Mouse (Mus musculus): ENCODE measurements around the gene Rhbdl1. TPM values are rescaled to one million over a fixed set of nuclear protein-coding genes. Genes with fewer than 3 reads are reported as not detected.

Gene Rhbdl1
- polyA plus RNA-seq, 1 experiment from 2014 or later, result 1.4 TPM

- H3K36me3 ChIP-seq (ENCODE audit: control insufficient read depth, insufficient read depth), result no peaks in the 10 kb centered on the region
- H3K4me1 ChIP-seq (replicated peaks; ENCODE audit: control insufficient read depth, insufficient read depth, low read length), result peaks cover 18% of the 10 kb centered on the region; the same call in 1 of the 2 replicates
- no peak for TF ChIP-seq CTCF (IDR thresholded peaks at IDR 0.05; ENCODE audit: low read depth)
- WGBS, result 1% methylated on average over 34 of the region's 35 CpGs
- no peaks in the 10 kb centered on the region; the same call in 1 of the 2 replicates for H3K27me3 ChIP-seq (replicated peaks; ENCODE audit: control insufficient read depth, insufficient read depth, low read length)
- no peaks in the 10 kb centered on the region for H3K9me3 ChIP-seq (ENCODE audit: control insufficient read depth)
- ATAC-seq, result peak; percentile 56
- no peak within 1 kb of the TSS for H3K27ac ChIP-seq (ENCODE audit: low read depth, low read length)
- H3K4me2 ChIP-seq (replicated peaks; ENCODE audit: low read depth), result peak within 1 kb of the TSS; percentile 93
- peak within 1 kb of the TSS; percentile 81 for H3K4me3 ChIP-seq (ENCODE audit: low read depth, low read length)
- peak within 1 kb of the TSS; percentile 40; the same call in 1 of the 2 replicates for H3K9ac ChIP-seq (ENCODE audit: low read depth, low read length)
These were observed 40.1 kb downstream of the Rhbdl1 start, which contains the start of gene Metrn for GRCm38 (mm10) chr17:25796951-25797369. Gene Metrn, minus strand, starts transcription at chr17:25797136.

GRCm38 (mm10) chr17:25796211-25796771 is 40.8 kb downstream of the Rhbdl1 start:
- H3K4me2 ChIP-seq (replicated peaks; ENCODE audit: low read depth), result peak overlapping the region; percentile 93
- H3K9ac ChIP-seq (ENCODE audit: low read depth, low read length), result peak overlapping the region; percentile 40; the same call in 1 of the 2 replicates
- no peaks in the 10 kb centered on the region for H3K27me3 ChIP-seq (replicated peaks; ENCODE audit: control insufficient read depth, insufficient read depth, low read length)
- TF ChIP-seq CTCF (IDR thresholded peaks at IDR 0.05; ENCODE audit: low read depth), result no peak; the same call in 1 of the 2 replicates
- H3K36me3 ChIP-seq (ENCODE audit: control insufficient read depth, insufficient read depth), result no peaks in the 10 kb centered on the region
- no peak for ATAC-seq
- peak overlapping the region; percentile 81 for H3K4me3 ChIP-seq (ENCODE audit: low read depth, low read length)
- H3K4me1 ChIP-seq (replicated peaks; ENCODE audit: control insufficient read depth, insufficient read depth, low read length), result peaks cover 21% of the 10 kb centered on the region; the same call in 1 of the 2 replicates
- WGBS, result 6% methylated on average over 37 of the region's 37 CpGs
- no peaks in the 10 kb centered on the region for H3K9me3 ChIP-seq (ENCODE audit: control insufficient read depth)
- H3K27ac ChIP-seq (ENCODE audit: low read depth, low read length), result no peak overlapping the region

GRCm38 (mm10) chr17:25795609-25796092 is 41.4 kb downstream of the Rhbdl1 start, which contains the start of gene AC134908.4:
Gene AC134908.4, minus strand, starts transcription at chr17:25795659.
- 48% methylated on average over 6 of the region's 6 CpGs for WGBS
- Histone ChIP-seq H3K4me3 (ENCODE audit: low read depth, low read length) (peak within 1 kb of the TSS; percentile 81), H3K27ac (ENCODE audit: low read depth, low read length) (no peak within 1 kb of the TSS; the same call in 1 of the 2 replicates), H3K36me3 (ENCODE audit: control insufficient read depth, insufficient read depth) (no peaks in the 10 kb centered on the region), H3K4me1 (replicated peaks; ENCODE audit: control insufficient read depth, insufficient read depth, low read length) (peaks cover 22% of the 10 kb centered on the region; the same call in 1 of the 2 replicates), H3K9me3 (ENCODE audit: control insufficient read depth) (no peaks in the 10 kb centered on the region), H3K9ac (ENCODE audit: low read depth, low read length) (peak within 1 kb of the TSS; percentile 40; the same call in 1 of the 2 replicates), H3K4me2 (replicated peaks; ENCODE audit: low read depth) (peak within 1 kb of the TSS; percentile 93), H3K27me3 (replicated peaks; ENCODE audit: control insufficient read depth, insufficient read depth, low read length) (no peaks in the 10 kb centered on the region)
- ATAC-seq, result no peak
- TF ChIP-seq CTCF (IDR thresholded peaks at IDR 0.05; ENCODE audit: low read depth), result no peak

GRCm38 (mm10) chr17:25794998-25795397 is 42.1 kb downstream of the Rhbdl1 start:
- 0 out of 2 replicates have a peak, but pooled peaks cover under 1% of the 10 kb centered on the region for H3K36me3 ChIP-seq (ENCODE audit: control insufficient read depth, insufficient read depth)
- no peaks in the 10 kb centered on the region for H3K27me3 ChIP-seq (replicated peaks; ENCODE audit: control insufficient read depth, insufficient read depth, low read length)
- 91% methylated on average over 17 of the region's 17 CpGs for WGBS
- no peak overlapping the region for H3K4me2 ChIP-seq (replicated peaks; ENCODE audit: low read depth)
- H3K27ac ChIP-seq (ENCODE audit: low read depth, low read length), result no peak overlapping the region; the same call in 1 of the 2 replicates
- H3K9ac ChIP-seq (ENCODE audit: low read depth, low read length), result no peak overlapping the region
- ATAC-seq, result no peak
- H3K4me3 ChIP-seq (ENCODE audit: low read depth, low read length), result no peak overlapping the region
- H3K9me3 ChIP-seq (ENCODE audit: control insufficient read depth), result no peaks in the 10 kb centered on the region
- H3K4me1 ChIP-seq (replicated peaks; ENCODE audit: control insufficient read depth, insufficient read depth, low read length), result peaks cover 22% of the 10 kb centered on the region; the same call in 1 of the 2 replicates
- no peak for TF ChIP-seq CTCF (IDR thresholded peaks at IDR 0.05; ENCODE audit: low read depth)

GRCm38 (mm10) chr17:25794197-25794596 is 42.9 kb downstream of the Rhbdl1 start:
- 74% methylated on average over 13 of the region's 13 CpGs for WGBS

GRCm38 (mm10) chr17:25792615-25793014 is 44.5 kb downstream of the Rhbdl1 start, which contains the start of gene Fam173a:
Gene Fam173a, minus strand, starts transcription at chr17:25792901.
- H3K4me1 ChIP-seq (replicated peaks; ENCODE audit: control insufficient read depth, insufficient read depth, low read length), result peaks cover 22% of the 10 kb centered on the region; the same call in 1 of the 2 replicates
- peak within 1 kb of the TSS; percentile 85 for H3K4me2 ChIP-seq (replicated peaks; ENCODE audit: low read depth)
- peak within 1 kb of the TSS; percentile 76 for H3K9ac ChIP-seq (ENCODE audit: low read depth, low read length)
- no peaks in the 10 kb centered on the region for H3K27me3 ChIP-seq (replicated peaks; ENCODE audit: control insufficient read depth, insufficient read depth, low read length)
- WGBS, result 0% methylated on average over 14 of the region's 14 CpGs
- peak within 1 kb of the TSS; percentile 99 for H3K27ac ChIP-seq (ENCODE audit: low read depth, low read length)
- no peaks in the 10 kb centered on the region for H3K9me3 ChIP-seq (ENCODE audit: control insufficient read depth)
- H3K36me3 ChIP-seq (ENCODE audit: control insufficient read depth, insufficient read depth), result peaks cover 16% of the 10 kb centered on the region; the same call in 1 of the 2 replicates
- TF ChIP-seq CTCF (IDR thresholded peaks at IDR 0.05; ENCODE audit: low read depth), result no peak
- peak; percentile 25; the same call in 1 of the 2 replicates for ATAC-seq
- H3K4me3 ChIP-seq (ENCODE audit: low read depth, low read length), result peak within 1 kb of the TSS; percentile 83

More at GRCm38 (mm10) chr17:25794197-25794596, 42.9 kb downstream of the Rhbdl1 start:
- Histone ChIP-seq H3K9me3 (ENCODE audit: control insufficient read depth) (no peaks in the 10 kb centered on the region), H3K4me3 (ENCODE audit: low read depth, low read length) (no peak overlapping the region), H3K27ac (ENCODE audit: low read depth, low read length) (no peak overlapping the region), H3K4me2 (replicated peaks; ENCODE audit: low read depth) (no peak overlapping the region), H3K4me1 (replicated peaks; ENCODE audit: control insufficient read depth, insufficient read depth, low read length) (peaks cover 22% of the 10 kb centered on the region; the same call in 1 of the 2 replicates), H3K27me3 (replicated peaks; ENCODE audit: control insufficient read depth, insufficient read depth, low read length) (no peaks in the 10 kb centered on the region), H3K9ac (ENCODE audit: low read depth, low read length) (no peak overlapping the region), H3K36me3 (ENCODE audit: control insufficient read depth, insufficient read depth) (peaks cover 7% of the 10 kb centered on the region; the same call in 1 of the 2 replicates)
- ATAC-seq, result no peak
- TF ChIP-seq CTCF (IDR thresholded peaks at IDR 0.05; ENCODE audit: low read depth), result no peak
